Mouse (Mus musculus) lung, embryonic 15.5 days (tissue): Measurements from ENCODE around the gene Fam243. TPM values are rescaled to one million over a fixed set of nuclear protein-coding genes. Genes with fewer than 3 reads are reported as not detected.

Experiments
- ATAC-seq: fragments of 200-750 bp; cut with Nextera tagmentation; 2 replicates; pipeline ENCODE4 v1.8.0; 2017; ENCODE audit warnings: moderate number of reproducible peaks, borderline replicate concordance; ENCODE audit not compliant: low FRiP score, low TSS enrichment; ENCODE audit errors: extremely low read depth
- H3K27ac ChIP-seq: fragments of 300-500 bp; sonication (generic); 2 replicates; pipeline ENCODE4 v1.5.1; 2015; ENCODE audit warnings: moderate library complexity, mild to moderate bottlenecking, inconsistent platforms
- H3K27me3 ChIP-seq: fragments of 300-500 bp; sonication (generic); 2 replicates; pipeline ENCODE4 v1.6.1; 2015; ENCODE audit warnings: inconsistent platforms
- H3K36me3 ChIP-seq: fragments of 300-500 bp; sonication (generic); 2 replicates; pipeline ENCODE4 v1.6.1; 2015; ENCODE audit warnings: inconsistent platforms
- H3K4me1 ChIP-seq: fragments of 300-500 bp; sonication (generic); 2 replicates; pipeline ENCODE4 v1.6.1; 2015; ENCODE audit warnings: inconsistent platforms
- H3K4me2 ChIP-seq: fragments of 300-500 bp; sonication (generic); 2 replicates; pipeline ENCODE4 v1.6.1; 2015; ENCODE audit warnings: inconsistent platforms, mild to moderate bottlenecking, moderate library complexity
- H3K4me3 ChIP-seq: fragments of 300-500 bp; sonication (generic); 2 replicates; pipeline ENCODE4 v1.5.1; 2015; ENCODE audit warnings: mild to moderate bottlenecking, inconsistent platforms
- H3K9ac ChIP-seq: fragments of 300-500 bp; sonication (generic); 2 replicates; pipeline ENCODE4 v1.6.1; 2015; ENCODE audit warnings: inconsistent platforms
- H3K9me3 ChIP-seq: fragments of 300-500 bp; sonication (generic); 2 replicates; pipeline ENCODE4 v1.6.1; 2016; ENCODE audit warnings: inconsistent platforms
- WGBS: fragments of 180-500 bp; shearing (Covaris S2); methylation state at CpG from one replicate; pipeline ENCODE4 v1.1.7; 2015; 5-methylcytosine and 5-hydroxymethylcytosine counted together
- polyA plus RNA-seq: library from polyadenylated mRNA; unstranded; fragments of >200 nt; fragmentation: Nextera tagmentation; extraction: Ambion mirVana; gene quantifications from 2 replicates; pipeline ENCODE4 v1.2.1, GENCODE M21; 2015

Fam243 gene
- polyA plus RNA-seq, 1 experiment from 2014 or later = not detected

DNA sequence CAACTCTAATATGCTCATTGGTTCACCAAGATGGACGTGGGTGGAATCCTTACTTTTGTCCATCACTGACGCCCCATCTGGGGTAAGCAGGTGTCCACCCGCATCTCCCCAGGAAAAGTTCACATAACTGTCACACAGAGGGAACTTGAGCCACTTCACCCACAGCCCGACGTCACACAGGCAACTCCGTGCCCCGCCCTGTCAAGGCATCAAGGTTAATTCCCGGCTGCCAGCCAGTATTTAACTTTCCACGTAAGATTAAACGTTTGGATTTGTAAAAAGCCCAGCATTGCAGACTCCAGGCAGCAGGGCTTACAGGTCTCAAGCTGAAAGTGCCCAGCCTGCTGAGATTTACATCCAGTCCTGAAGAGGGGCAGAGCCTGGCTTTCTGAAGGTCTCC is 29.1 kb downstream of the Fam243 start, which contains the start of gene Kcne2:
Kcne2 (plus strand) TSS at position 289 of the 400 bp plus-strand sequence.
- H3K27me3 ChIP-seq = no peaks in the 10 kb centered on the region
- H3K27ac ChIP-seq = no peak within 1 kb of the TSS

DNA sequence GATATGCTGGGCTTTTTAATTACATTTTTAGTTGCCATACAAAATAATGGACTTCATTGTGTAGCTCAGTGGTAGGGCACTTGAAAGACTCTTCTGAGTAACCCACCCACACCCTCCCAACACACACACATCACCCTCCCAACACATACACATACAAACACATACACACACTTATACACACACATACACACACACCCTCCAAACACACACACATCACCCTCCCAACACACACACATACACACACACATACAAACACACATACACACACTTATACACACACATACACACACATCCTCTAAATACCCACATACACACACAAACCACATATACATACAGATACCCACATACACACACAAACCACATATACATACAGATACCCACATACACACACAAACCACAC is 31.2 kb downstream of the Fam243 start:
- ATAC-seq = no peak
- no peak overlapping the region for H3K4me2 ChIP-seq

More for the DNA sequence above, 29.1 kb downstream of the Fam243 start, which contains the start of gene Kcne2:
- no peak within 1 kb of the TSS for H3K9ac ChIP-seq
- 39% methylated on average over 10 of the region's 10 CpGs for WGBS
- peaks cover 13% of the 10 kb centered on the region; the same call in 1 of the 2 replicates for H3K4me1 ChIP-seq
- no peak for ATAC-seq
- no peaks in the 10 kb centered on the region for H3K36me3 ChIP-seq
- H3K4me2 ChIP-seq = no peak within 1 kb of the TSS
- H3K4me3 ChIP-seq = no peak within 1 kb of the TSS
- no peaks in the 10 kb centered on the region for H3K9me3 ChIP-seq

DNA sequence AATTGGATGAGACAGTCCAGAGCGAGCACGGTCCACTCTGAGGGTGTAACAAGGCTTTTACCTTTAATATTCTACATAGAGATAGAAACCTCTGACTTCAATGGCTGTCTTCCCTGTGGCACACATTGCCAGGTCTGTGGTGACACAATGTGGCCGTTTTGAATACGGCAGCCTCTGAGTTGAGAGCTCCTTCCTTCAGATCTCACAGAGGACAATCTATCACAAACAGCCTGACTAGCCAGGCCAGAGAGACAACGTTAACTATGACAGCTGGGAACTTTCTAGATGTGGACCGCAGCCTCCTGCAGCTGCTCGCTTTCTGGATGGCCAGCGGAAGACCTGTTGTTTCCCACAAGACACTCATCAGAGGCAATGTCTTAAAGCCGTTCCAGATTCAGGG is 32.5 kb downstream of the Fam243 start:
- H3K36me3 ChIP-seq = no peaks in the 10 kb centered on the region
- peaks cover 9% of the 10 kb centered on the region; the same call in 1 of the 2 replicates for H3K4me1 ChIP-seq
- no peaks in the 10 kb centered on the region for H3K9me3 ChIP-seq
- WGBS = 63% methylated on average over 9 of the region's 9 CpGs
- no peak overlapping the region for H3K4me2 ChIP-seq
- H3K27me3 ChIP-seq = peaks cover 11% of the 10 kb centered on the region; the same call in 1 of the 2 replicates
- H3K27ac ChIP-seq = no peak overlapping the region
- H3K4me3 ChIP-seq = no peak overlapping the region
- ATAC-seq = no peak
- no peak overlapping the region for H3K9ac ChIP-seq

More for the DNA sequence above, 31.2 kb downstream of the Fam243 start:
- H3K27ac ChIP-seq = no peak overlapping the region
- no peaks in the 10 kb centered on the region for H3K36me3 ChIP-seq
- H3K27me3 ChIP-seq = 0 out of 2 replicates have a peak, but pooled peaks cover 4% of the 10 kb centered on the region
- no peaks in the 10 kb centered on the region for H3K9me3 ChIP-seq
- H3K4me1 ChIP-seq = peaks cover 14% of the 10 kb centered on the region; the same call in 1 of the 2 replicates
- H3K9ac ChIP-seq = no peak overlapping the region
- H3K4me3 ChIP-seq = no peak overlapping the region

GRCm38 (mm10) chr16:92286609-92287008 is 34.6 kb downstream of the Fam243 start:
- no peak overlapping the region for H3K4me3 ChIP-seq
- H3K9ac ChIP-seq = no peak overlapping the region
- H3K27me3 ChIP-seq = peaks cover 11% of the 10 kb centered on the region; the same call in 1 of the 2 replicates
- no peak overlapping the region for H3K4me2 ChIP-seq
- H3K27ac ChIP-seq = no peak overlapping the region
- 0 out of 2 replicates have a peak, but pooled peaks cover 6% of the 10 kb centered on the region for H3K4me1 ChIP-seq
- ATAC-seq = no peak
- H3K9me3 ChIP-seq = no peaks in the 10 kb centered on the region
- 7% methylated on average over 7 of the region's 7 CpGs for WGBS
- no peaks in the 10 kb centered on the region for H3K36me3 ChIP-seq

DNA sequence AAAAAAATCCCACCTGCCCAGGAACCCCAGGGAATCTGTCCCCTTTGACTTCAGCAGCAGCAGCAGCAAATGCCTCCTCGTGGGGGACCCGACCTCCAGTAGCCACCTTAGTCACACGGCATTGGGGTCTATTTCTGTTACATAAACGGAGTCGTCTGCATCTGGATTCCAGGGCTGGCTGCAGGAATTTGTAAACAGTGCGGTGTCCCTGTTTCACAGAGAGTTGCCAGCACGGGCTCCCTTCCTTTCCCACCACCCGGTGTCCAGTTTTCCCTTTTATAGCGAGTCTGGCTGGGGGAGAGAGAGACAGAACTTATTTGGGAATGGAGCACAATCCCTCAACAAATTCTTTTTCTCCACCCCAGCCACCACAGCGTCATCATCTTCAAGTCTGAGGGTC is 36.2 kb downstream of the Fam243 start:
- Histone ChIP-seq H3K36me3 (no peaks in the 10 kb centered on the region), H3K4me3 (no peak overlapping the region), H3K4me1 (0 out of 2 replicates have a peak, but pooled peaks cover 6% of the 10 kb centered on the region), H3K27ac (no peak overlapping the region), H3K27me3 (peaks cover 11% of the 10 kb centered on the region; the same call in 1 of the 2 replicates), H3K9ac (no peak overlapping the region), H3K9me3 (no peaks in the 10 kb centered on the region), H3K4me2 (no peak overlapping the region; the same call in 1 of the 2 replicates)
- WGBS = 18% methylated on average over 10 of the region's 10 CpGs
- ATAC-seq = no peak; the same call in 1 of the 2 replicates

DNA sequence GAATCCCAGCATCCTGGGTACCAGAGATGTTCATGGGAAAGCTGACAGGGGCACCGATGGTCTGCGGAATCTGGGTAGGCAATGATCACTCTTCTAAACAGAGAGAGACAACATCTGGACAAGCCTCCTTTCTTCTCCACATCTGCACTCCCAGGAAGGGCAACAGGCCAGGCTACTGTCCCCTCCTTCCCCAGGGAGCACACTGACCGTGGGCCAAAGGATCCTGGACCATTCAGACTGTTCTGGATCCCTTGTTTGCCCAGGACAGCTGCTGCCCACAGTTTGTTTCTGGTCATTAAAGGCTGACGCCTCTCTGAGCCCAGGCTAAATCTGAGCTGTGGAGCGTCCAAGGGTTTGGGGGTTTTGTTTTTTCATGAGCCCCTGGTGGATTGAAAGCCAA is 38.6 kb downstream of the Fam243 start:
- Histone ChIP-seq H3K36me3 (no peaks in the 10 kb centered on the region), H3K27ac (no peak overlapping the region), H3K4me3 (no peak overlapping the region), H3K9ac (no peak overlapping the region), H3K4me2 (no peak overlapping the region), H3K9me3 (no peaks in the 10 kb centered on the region), H3K27me3 (peaks cover 11% of the 10 kb centered on the region; the same call in 1 of the 2 replicates), H3K4me1 (0 out of 2 replicates have a peak, but pooled peaks cover 6% of the 10 kb centered on the region)
- 78% methylated on average over 5 of the region's 5 CpGs for WGBS
- ATAC-seq = no peak

DNA sequence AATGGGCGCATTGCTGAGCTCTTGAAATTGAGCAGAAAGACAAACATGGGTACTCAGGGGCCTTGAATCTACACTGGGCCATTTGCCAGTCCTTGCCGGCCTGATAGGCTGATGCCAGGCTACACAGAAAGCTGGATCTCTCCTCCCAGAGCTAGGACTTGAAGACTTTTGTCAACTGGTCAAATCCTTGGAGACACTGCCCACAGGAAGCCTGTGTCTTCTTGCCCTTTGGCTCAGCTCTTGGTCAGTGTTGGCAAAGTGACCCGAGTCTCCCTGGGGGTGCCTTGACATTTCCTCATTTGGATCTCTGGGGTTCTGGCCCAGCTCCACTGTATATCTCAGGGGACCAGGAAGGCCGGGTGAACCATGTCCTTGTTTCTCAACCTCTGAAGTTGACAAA is 45.7 kb downstream of the Fam243 start:
- Histone ChIP-seq H3K4me2 (no peak overlapping the region), H3K4me1 (no peaks in the 10 kb centered on the region), H3K36me3 (no peaks in the 10 kb centered on the region), H3K4me3 (no peak overlapping the region), H3K9me3 (no peaks in the 10 kb centered on the region), H3K27me3 (no peaks in the 10 kb centered on the region), H3K9ac (no peak overlapping the region), H3K27ac (no peak overlapping the region)
- 66% methylated on average over 4 of the region's 4 CpGs for WGBS
- no peak for ATAC-seq

GRCm38 (mm10) chr16:92274516-92274915 is 46.7 kb downstream of the Fam243 start:
- H3K9me3 ChIP-seq = no peaks in the 10 kb centered on the region
- H3K36me3 ChIP-seq = no peaks in the 10 kb centered on the region
- H3K27ac ChIP-seq = no peak overlapping the region
- no peaks in the 10 kb centered on the region for H3K4me1 ChIP-seq
- 79% methylated on average over 5 of the region's 5 CpGs for WGBS
- 0 out of 2 replicates have a peak, but pooled peaks cover 1% of the 10 kb centered on the region for H3K27me3 ChIP-seq
- H3K4me2 ChIP-seq = no peak overlapping the region
- no peak overlapping the region for H3K4me3 ChIP-seq
- no peak for ATAC-seq
- H3K9ac ChIP-seq = no peak overlapping the region

Other genes with a start within 250 kb of the Fam243 start
- gene Kcne2, start 29.1 kb downstream of the Fam243 start, polyA plus RNA-seq = 0.63 and 0.81 TPM in 2 replicates
- 129 TPM in 2 replicates for gene Smim11, start 20.2 kb downstream of the Fam243 start, polyA plus RNA-seq
- 1.1 and 1.8 TPM in 2 replicates for gene Kcne1, start 38.0 kb upstream of the Fam243 start, polyA plus RNA-seq
- gene Rcan1, start 149.4 kb upstream of the Fam243 start, polyA plus RNA-seq = 47.9 and 51.4 TPM in 2 replicates
- gene Clic6, start 164.3 kb upstream of the Fam243 start, polyA plus RNA-seq = 22.1 and 22.2 TPM in 2 replicates